Mouse (Mus musculus) hematopoietic stem cell, adult 5-6 weeks (primary cell): ENCODE data around the gene Spred3. TPM values are rescaled to one million over a fixed set of nuclear protein-coding genes. Genes with fewer than 3 reads are reported as not detected.
"Not testable (repeated sequence)": the region's sequence is repeated elsewhere in the genome, so short reads cannot be mapped to it uniquely, and the experiment has no call there.

ENCODE experiments used
- ATAC-seq, 2 experiments: fragments of 125-278 bp in 1 of 2; replicated peaks in 1 of 2; 2 replicates each; pipeline ENCODE4 v1.8.0; 2016 to 2017; ENCODE audit warnings: inconsistent platforms in 2 of 2, mild to moderate bottlenecking in 2 of 2, moderate number of reproducible peaks in 2 of 2, low read depth in 1 of 2, moderate TSS enrichment in 1 of 2; ENCODE audit not compliant: low FRiP score in 2 of 2, poor library complexity in 2 of 2, severe bottlenecking in 2 of 2, insufficient read depth in 1 of 2, low TSS enrichment in 1 of 2
- total RNA-seq: library from RNA; stranded (forward); fragments of 172-1452, 232-1000 nt; gene quantifications from 2 replicates; pipeline ENCODE4 v1.2.3, GENCODE M21; 2017

The Spred3 gene
- total RNA-seq: 5.3 and 5.6 TPM in 2 replicates

GRCm38 (mm10) chr7:29170066-29170754, at the start of gene Spred3, which contains the start of gene Ggn:
Gene Spred3 (minus strand): TSS chr7:29170411.
Gene Ggn (plus strand): TSS chr7:29170210.
- peak; percentile 57 to 60 for ATAC-seq

- no peak for ATAC-seq
Measured at GRCm38 (mm10) chr7:29214846-29215245, 44.6 kb upstream of the Spred3 start.

GRCm38 (mm10) chr7:29214236-29214635, 44.0 kb upstream of the Spred3 start:
- ATAC-seq: no peak

- no peak for ATAC-seq
Measured at GRCm38 (mm10) chr7:29213675-29214082, 43.5 kb upstream of the Spred3 start, which contains the start of gene Catsperg1. Gene Catsperg1 (minus strand): TSS chr7:29214035.

- not testable (repeated sequence) for ATAC-seq
Measured at GRCm38 (mm10) chr7:29212775-29213560, 42.8 kb upstream of the Spred3 start.

- ATAC-seq: no peak
Measured at GRCm38 (mm10) chr7:29212199-29212765, 42.1 kb upstream of the Spred3 start.

- peak; percentile 78 to 92 for ATAC-seq
Measured at GRCm38 (mm10) chr7:29211415-29212198, 41.4 kb upstream of the Spred3 start.

- peak; percentile 37 to 43; a peak in 3 of 4 replicates for ATAC-seq
Measured at GRCm38 (mm10) chr7:29211013-29211412, 40.8 kb upstream of the Spred3 start.

- no peak for ATAC-seq
Measured at GRCm38 (mm10) chr7:29202577-29202976, 32.4 kb upstream of the Spred3 start.

- ATAC-seq: not testable (repeated sequence)
Measured at GRCm38 (mm10) chr7:29194230-29194629, 24.0 kb upstream of the Spred3 start.

GRCm38 (mm10) chr7:29181323-29181722, 11.1 kb upstream of the Spred3 start:
- not testable (repeated sequence) for ATAC-seq

- ATAC-seq: no peak
Measured at GRCm38 (mm10) chr7:29180854-29181236, 10.6 kb upstream of the Spred3 start.

- ATAC-seq: peak; percentile 96 to 97
Measured at GRCm38 (mm10) chr7:29180077-29180853, 10.1 kb upstream of the Spred3 start, which contains the start of gene Psmd8. Gene Psmd8 (minus strand): TSS chr7:29180701.

GRCm38 (mm10) chr7:29179323-29179722, 9.1 kb upstream of the Spred3 start:
- no peak; a peak in 1 of 4 replicates for ATAC-seq

GRCm38 (mm10) chr7:29178106-29178505, 7.9 kb upstream of the Spred3 start:
- ATAC-seq: no peak

- ATAC-seq: no peak
Measured at GRCm38 (mm10) chr7:29172390-29173016, 2.3 kb upstream of the Spred3 start.
